Mouse (Mus musculus): ENCODE measurements around the gene Stk39.

Stk39 gene

GRCm38 (mm10) chr2:68471759-68472550 is at the start of gene Stk39:
Gene Stk39 (minus strand): TSS chr2:68472268.
- DNase-seq (ENCODE audit: extremely low read depth, low read depth): no peak

GRCm38 (mm10) chr2:68515409-68515808 is 43.3 kb upstream of the Stk39 start:
- DNase-seq (ENCODE audit: extremely low read depth, low read depth): no peak

GRCm38 (mm10) chr2:68503202-68503601 is 31.1 kb upstream of the Stk39 start:
- no peak for DNase-seq (ENCODE audit: extremely low read depth, low read depth)

- no peak for DNase-seq (ENCODE audit: extremely low read depth, low read depth)
Measured at GRCm38 (mm10) chr2:68502734-68503133, 30.7 kb upstream of the Stk39 start.

DNA sequence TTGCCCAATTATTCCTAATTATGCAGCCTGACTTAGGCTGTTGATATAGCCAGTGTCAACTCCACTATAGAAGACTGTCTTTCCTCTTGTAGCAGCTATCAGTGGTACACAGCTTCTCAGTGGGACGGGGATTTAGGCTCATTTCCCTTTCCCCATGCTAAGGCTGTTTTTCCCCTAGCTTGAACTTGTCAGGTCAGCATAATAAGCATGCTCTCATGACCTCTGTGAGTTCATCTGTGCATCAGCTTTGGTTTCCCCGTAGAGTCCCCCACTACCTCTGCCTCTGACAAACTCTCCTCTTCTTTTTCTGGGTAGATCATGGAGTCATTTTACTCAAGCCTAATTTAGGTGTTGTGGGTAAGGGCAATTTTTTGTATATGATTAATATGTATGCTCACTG is 30.2 kb upstream of the Stk39 start:
- no peak for DNase-seq (ENCODE audit: extremely low read depth, low read depth)

- DNase-seq (ENCODE audit: extremely low read depth, low read depth): peak; percentile 39
Measured at GRCm38 (mm10) chr2:68486275-68486674, 14.2 kb upstream of the Stk39 start.

DNA sequence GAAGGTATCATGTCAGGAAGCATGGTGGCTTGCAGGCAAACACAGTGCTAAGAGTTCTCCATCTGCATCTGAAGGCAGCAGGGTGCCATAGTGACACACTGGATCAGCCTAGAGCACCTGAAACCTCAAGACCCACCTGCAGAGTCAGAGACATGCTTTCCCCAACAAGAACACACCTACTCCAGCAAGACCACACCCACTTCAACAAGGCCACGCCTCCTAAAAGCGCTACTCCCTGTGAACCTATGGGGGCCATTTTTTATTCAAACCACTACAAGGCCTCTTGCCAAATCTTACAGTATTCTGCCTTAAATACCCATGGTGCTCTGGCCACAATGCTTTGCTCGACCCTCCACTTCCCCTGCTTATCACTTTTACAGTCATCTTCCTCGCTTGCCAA is 13.1 kb upstream of the Stk39 start:
- DNase-seq (ENCODE audit: extremely low read depth, low read depth): no peak

- no peak for DNase-seq (ENCODE audit: extremely low read depth, low read depth)
Measured at GRCm38 (mm10) chr2:68482896-68483295, 10.8 kb upstream of the Stk39 start.

- DNase-seq (ENCODE audit: extremely low read depth, low read depth): no peak
Measured at GRCm38 (mm10) chr2:68479823-68480222, 7.8 kb upstream of the Stk39 start.

- DNase-seq (ENCODE audit: extremely low read depth, low read depth): no peak
Measured at GRCm38 (mm10) chr2:68472921-68473320, 853 bp upstream of the Stk39 start.

- no peak for DNase-seq (ENCODE audit: extremely low read depth, low read depth)
Measured at GRCm38 (mm10) chr2:68472551-68472910, 463 bp upstream of the Stk39 start.

DNA sequence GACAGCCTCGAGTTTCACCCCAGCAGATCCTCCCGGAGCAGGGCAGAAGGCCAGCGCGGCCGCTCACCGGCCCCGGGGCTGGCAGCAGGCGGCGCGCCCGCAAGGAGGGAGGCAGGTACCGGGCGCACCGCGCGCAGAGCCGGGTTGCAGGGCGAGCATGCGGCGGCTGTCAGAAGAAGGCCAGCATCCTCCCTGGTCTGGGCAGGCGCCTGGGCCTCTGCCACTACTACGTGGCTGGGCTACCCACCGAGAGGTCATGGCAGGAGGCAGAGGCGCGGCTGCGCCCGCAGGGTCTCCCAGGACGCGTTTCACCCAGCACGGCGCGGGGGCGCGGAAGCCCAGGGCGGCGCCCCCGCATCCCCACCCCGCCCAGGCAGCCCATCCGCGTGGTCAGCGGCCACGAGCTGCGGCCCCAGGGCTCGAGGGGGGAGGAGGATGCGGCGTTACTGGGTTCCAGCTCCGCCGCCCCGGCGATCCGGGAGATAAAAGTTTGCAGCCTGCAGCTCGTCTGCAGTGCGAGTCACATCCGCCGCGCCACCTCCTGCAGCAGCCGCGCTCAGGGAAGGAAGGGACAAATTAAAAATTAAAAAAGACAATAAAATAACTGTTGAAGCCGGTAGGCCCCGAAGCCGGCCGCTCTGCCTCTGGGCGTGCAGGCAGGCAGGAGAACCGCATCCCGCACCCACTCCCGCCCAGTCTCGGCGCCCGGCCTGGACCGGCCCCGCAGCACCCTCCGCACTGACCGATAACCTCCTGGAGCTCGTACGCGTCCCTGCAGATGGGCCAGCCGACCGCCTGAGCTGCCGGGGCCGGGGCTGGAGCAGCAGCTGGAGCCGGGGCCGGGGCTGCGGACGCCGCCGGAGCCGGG is 943 bp downstream of the Stk39 start:
- DNase-seq (ENCODE audit: extremely low read depth, low read depth): no peak

DNA sequence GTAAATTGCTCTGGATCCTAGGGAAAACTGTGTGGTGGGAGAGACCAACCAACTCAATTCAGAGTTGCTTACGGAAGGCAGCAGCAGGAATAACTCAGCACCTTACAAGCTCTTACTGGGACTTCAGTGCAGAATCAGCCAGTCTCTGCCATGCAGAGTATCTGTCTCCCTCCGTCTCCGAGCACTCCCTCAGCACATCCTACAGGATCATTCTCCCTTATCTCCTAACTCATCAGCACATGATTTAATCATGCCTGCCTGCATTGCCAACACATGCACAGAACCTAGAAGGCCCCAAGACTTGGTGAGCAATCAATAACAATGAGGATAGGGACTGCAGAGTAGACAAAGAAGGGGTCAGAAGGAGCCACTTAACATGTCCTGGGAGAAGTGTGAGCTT is 2.6 kb downstream of the Stk39 start:
- DNase-seq (ENCODE audit: extremely low read depth, low read depth): no peak

GRCm38 (mm10) chr2:68468698-68469097 is 3.4 kb downstream of the Stk39 start:
- DNase-seq (ENCODE audit: extremely low read depth, low read depth): no peak

- no peak for DNase-seq (ENCODE audit: extremely low read depth, low read depth)
Measured at GRCm38 (mm10) chr2:68468259-68468658, 3.8 kb downstream of the Stk39 start.

GRCm38 (mm10) chr2:68467085-68467978 is 4.7 kb downstream of the Stk39 start:
- no peak for DNase-seq (ENCODE audit: extremely low read depth, low read depth)

- no peak for DNase-seq (ENCODE audit: extremely low read depth, low read depth)
Measured at GRCm38 (mm10) chr2:68466124-68467070, 5.7 kb downstream of the Stk39 start.

DNA sequence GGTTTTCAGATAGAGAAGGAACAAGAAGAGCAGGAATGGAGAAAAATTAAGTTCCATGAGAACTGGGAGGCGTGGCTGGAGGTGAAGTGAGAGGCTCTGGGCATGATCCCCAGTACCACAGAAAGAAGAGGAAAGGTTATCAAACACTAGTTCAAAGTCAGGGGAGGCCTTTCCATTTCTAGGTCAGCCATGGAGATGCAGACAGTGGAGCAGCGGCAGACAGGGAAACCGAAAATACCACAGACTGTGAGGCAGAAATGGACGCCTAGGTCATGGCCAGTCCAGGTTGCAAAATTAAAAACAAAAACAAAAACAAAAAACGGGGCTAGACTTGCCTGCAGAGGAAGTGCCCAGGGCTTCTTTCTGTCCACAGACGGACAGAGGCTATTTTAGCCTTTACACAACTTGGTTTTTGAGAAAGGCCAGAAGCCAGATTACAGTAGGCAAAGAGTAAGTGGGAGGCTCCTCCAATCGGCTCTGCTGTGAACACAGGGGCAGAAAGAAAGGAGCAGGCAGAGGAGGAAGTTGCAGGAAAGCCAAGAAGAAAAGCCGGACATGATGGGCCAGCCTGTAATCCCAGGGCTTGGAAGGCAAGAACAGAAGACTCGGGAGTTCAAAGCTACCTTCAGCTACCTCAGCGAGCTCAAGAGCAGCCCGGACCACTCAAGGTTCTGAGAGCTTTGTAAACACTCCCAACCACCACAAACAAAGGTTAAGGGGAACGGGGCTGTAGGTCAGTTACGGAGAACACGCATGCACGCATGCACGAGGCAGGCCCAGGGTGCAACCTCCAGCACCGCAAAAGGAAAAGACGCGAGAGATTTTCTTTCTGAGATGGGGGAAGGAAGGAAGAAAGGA is 6.6 kb downstream of the Stk39 start:
- DNase-seq (ENCODE audit: extremely low read depth, low read depth): no peak

DNA sequence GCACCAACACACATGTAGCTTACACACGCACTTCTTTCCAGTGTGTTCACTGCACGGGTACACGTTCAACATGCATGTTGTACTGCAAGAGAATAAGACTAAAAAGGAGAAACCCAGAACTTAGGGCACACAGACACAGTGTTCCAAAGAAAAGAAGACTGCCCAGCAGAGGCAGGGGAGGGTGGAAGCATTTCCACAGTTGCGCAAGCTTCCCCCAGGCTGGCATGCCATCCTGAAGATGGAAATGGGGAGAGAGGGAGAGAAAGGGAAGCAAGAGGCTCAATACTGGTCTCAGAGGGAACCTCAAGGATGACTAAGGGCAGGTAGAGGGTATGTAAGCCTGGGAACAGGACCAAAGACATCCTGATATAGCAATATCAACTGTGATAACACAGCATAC is 7.6 kb downstream of the Stk39 start:
- no peak for DNase-seq (ENCODE audit: extremely low read depth, low read depth)

DNA sequence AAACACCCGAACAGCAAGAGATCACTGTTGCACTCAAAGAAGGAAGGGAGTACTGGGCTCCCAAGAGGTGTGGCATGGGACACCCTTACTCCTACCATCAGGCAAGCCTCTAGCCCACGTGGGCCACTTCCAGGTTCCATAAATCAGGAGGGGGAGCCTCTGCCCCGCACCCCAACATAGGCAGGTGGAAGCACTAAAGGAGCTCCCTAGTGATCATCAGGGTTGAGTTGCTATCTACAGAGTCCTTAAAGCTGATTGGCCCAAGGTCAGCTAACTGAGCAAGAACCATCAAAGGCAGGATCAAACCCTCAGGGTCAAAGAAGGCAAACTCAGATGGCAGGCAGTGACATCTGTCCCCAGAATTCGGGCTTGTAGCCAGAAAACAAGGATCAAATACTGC is 8.3 kb downstream of the Stk39 start:
- DNase-seq (ENCODE audit: extremely low read depth, low read depth): no peak

All from MEL-GATA-1-ER (cell line).